Mouse (Mus musculus): Measurements from ENCODE around the gene Nudt10. TPM values are rescaled to one million over a fixed set of nuclear protein-coding genes. Genes with fewer than 3 reads are reported as not detected.
"Not testable (repeated sequence)": the region's sequence is repeated elsewhere in the genome, so short reads cannot be mapped to it uniquely, and the experiment has no call there.

Nudt10 gene
- 0.06 TPM in 1 of 2 replicates, not detected in the other for polyA plus RNA-seq (2015; fragmentation: Nextera tagmentation; extraction: Ambion mirVana)

DNA sequence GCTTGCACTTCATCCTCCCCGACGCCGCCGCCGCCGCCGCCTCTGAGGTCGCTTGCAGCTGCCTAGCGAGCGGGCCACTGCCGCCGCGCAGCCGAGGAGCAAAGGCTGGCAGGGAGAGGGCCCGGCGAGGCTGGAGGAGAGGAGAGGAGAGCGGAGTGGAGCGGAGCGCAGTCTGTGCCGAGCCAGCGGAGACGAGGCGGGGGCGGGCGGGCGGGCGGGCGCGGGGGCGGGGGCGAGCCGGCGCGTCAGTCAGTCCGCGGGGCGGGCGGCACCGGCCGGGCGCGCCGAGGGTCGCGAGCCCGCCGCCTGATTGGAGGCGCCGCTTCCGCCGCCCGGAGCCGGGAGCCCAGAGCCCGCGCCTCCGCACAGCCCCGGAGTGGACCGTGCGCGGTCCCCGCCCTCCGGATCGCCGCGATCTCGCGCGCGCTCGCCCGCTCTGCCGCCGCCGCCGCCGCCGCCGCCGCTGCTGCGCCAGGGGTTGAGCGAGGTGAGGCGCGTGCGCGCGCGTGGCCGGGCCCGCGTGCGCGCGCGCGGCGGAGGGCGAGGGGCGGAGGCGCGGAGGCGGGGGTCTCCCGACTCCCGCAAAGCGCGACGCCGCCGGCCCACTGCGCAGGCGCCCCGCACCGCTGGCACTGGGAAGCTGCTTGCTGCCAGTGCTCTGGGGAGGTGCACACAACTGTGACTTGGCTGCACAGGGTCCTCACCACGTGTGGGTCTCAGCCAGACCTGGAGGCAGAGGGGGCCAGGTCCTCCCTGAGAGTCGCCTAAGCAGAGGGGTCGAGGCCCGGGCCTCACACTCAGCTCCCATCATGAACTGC is at the start of gene Nudt10:
Gene Nudt10 (minus strand): TSS at position 193 of the 818 bp plus-strand sequence.
- not testable (repeated sequence) for H3K9ac ChIP-seq (replicated peaks); DNase-seq; H3K4me1 ChIP-seq (ENCODE audit: insufficient read depth); H3K36me3 ChIP-seq (replicated peaks; ENCODE audit: insufficient read depth, low read length); H3K4me3 ChIP-seq (ENCODE audit: low read depth, low read length); H3K27ac ChIP-seq (ENCODE audit: low read depth); H3K9me3 ChIP-seq (ENCODE audit: low read length); H3K4me2 ChIP-seq (ENCODE audit: low read depth, low read length); H3K27me3 ChIP-seq (ENCODE audit: insufficient read depth, low read length)
- WGBS (ENCODE audit: insufficient replicate concordance): 0% methylated on average over 1 of the region's 116 CpGs
- peak; percentile 49 for ATAC-seq

DNA sequence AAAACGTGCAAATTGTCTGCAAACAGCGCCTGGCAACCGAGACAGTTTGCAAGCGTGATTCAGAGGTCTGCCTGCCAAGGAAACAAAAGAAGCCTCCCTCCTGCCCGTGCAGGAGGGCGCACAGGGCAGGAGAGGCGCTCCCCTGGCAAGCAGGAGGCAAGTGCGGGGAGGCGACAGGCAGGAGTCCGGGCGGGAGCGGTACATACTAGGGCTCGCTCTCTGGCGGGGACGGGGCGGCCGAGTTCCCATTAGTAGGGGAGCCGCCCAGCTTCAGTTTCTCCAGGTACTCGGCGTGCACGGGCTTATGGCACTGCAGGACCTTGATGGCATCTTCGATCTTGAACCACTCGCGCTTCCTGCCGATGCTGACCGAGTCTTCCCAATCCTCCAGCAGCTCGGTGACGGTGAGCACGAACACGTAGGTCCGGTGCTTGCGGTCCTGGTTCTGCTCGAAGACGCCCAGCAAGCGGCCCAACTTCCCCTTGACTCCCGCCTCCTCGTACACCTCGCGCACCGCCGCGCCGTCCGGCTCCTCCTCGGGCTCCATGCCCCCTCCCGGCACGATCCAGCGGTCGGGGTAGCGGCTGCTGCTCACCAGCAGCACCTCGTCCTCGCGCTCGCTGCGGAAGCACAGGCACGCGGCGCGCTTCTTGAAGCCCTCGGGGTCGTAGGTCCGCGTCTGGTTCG is 536 bp downstream of the Nudt10 start:
- H3K9me3 ChIP-seq (ENCODE audit: low read length); H3K27me3 ChIP-seq (ENCODE audit: insufficient read depth, low read length); H3K4me3 ChIP-seq (ENCODE audit: low read depth, low read length); H3K4me1 ChIP-seq (ENCODE audit: insufficient read depth); H3K36me3 ChIP-seq (replicated peaks; ENCODE audit: insufficient read depth, low read length); H3K9ac ChIP-seq (replicated peaks); H3K4me2 ChIP-seq (ENCODE audit: low read depth, low read length); DNase-seq; H3K27ac ChIP-seq (ENCODE audit: low read depth): not testable (repeated sequence)
- 36% methylated on average over 8 of the region's 64 CpGs for WGBS (ENCODE audit: insufficient replicate concordance)
- ATAC-seq: 0 out of 2 replicates have a peak, but pooled peaks have one; percentile 7

DNA sequence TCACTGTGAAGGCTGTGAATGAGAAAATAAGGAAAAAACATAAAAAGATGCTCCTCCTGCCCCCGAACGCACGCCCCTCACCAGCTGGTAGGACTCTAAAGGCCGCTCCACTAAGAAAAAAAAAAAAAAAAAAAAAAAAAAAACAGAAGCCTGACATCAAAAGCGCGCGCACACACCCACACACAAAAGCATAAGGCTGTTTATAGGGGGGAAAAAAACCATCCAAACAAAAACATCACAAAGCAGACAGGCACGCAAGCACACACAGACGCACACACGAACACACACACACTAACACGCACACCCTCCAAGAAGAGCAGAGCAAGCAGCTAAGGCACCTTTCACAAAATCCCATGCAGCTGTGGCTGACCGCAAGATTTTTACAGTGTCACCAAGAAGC is 1.1 kb downstream of the Nudt10 start:
- Histone ChIP-seq H3K9ac (replicated peaks) (no peak overlapping the region), H3K9me3 (ENCODE audit: low read length) (no peaks in the 10 kb centered on the region), H3K4me3 (ENCODE audit: low read depth, low read length) (no peak overlapping the region), H3K4me1 (ENCODE audit: insufficient read depth) (no peaks in the 10 kb centered on the region), H3K4me2 (ENCODE audit: low read depth, low read length) (no peak overlapping the region), H3K27ac (ENCODE audit: low read depth) (no peak overlapping the region), H3K36me3 (replicated peaks; ENCODE audit: insufficient read depth, low read length) (no peaks in the 10 kb centered on the region), H3K27me3 (ENCODE audit: insufficient read depth, low read length) (0 out of 2 replicates have a peak, but pooled peaks cover 3% of the 10 kb centered on the region)
- WGBS (ENCODE audit: insufficient replicate concordance): 19% methylated on average over 11 of the region's 12 CpGs
- ATAC-seq (no peak), DNase-seq (no peak)
- TF ChIP-seq EP300 (IDR thresholded peaks at IDR 0.05; ENCODE audit: low read depth): no peak
- TF ChIP-seq CTCF (IDR thresholded peaks at IDR 0.05; ENCODE audit: low read depth): no peak

Other genes starting within 250 kb of the Nudt10 start
- 0.05 TPM in 2 replicates for gene Nudt11, start 125.6 kb downstream of the Nudt10 start, polyA plus RNA-seq (2015; fragmentation: Nextera tagmentation; extraction: Ambion mirVana)
- gene AU022751, start 89.6 kb downstream of the Nudt10 start, polyA plus RNA-seq (2015; fragmentation: Nextera tagmentation; extraction: Ambion mirVana): not detected in 2 replicates
- gene Bmp15, start 147.7 kb upstream of the Nudt10 start, polyA plus RNA-seq (2015; fragmentation: Nextera tagmentation; extraction: Ambion mirVana): not detected in 2 replicates
- gene Shroom4, start 226.8 kb upstream of the Nudt10 start, polyA plus RNA-seq (2015; fragmentation: Nextera tagmentation; extraction: Ambion mirVana): 0.14 TPM in 2 replicates

Measured in liver, postnatal 0 days (tissue).